Mouse (Mus musculus): ENCODE measurements around the gene Card14. TPM values are rescaled to one million over a fixed set of nuclear protein-coding genes. Genes with fewer than 3 reads are reported as not detected.
A peak's percentile ranks its signal among the peaks of the same experiment; 100 is the strongest.

Card14 gene
- polyA plus RNA-seq, 1 experiment from 2014 or later, result 0.88 TPM

GRCm38 (mm10) chr11:119306762-119307657, 558 bp upstream of the Card14 start:
- Histone ChIP-seq H3K4me3 (no peak overlapping the region), H3K27ac (0 out of 2 replicates have a peak overlapping the region, but pooled peaks have one; percentile 45), H3K9me3 (no peaks in the 10 kb centered on the region), H3K27me3 (peaks cover 27% of the 10 kb centered on the region), H3K36me3 (no peaks in the 10 kb centered on the region), H3K4me2 (replicated peaks) (peak overlapping the region; percentile 38; the same call in 1 of the 2 replicates), H3K9ac (0 out of 2 replicates have a peak overlapping the region, but pooled peaks have one; percentile 43), H3K4me1 (peaks cover 16% of the 10 kb centered on the region)
- WGBS, result 46% methylated on average over 13 of the region's 13 CpGs
- ATAC-seq (ENCODE audit: low FRiP score, low read depth), result no peak

DNA sequence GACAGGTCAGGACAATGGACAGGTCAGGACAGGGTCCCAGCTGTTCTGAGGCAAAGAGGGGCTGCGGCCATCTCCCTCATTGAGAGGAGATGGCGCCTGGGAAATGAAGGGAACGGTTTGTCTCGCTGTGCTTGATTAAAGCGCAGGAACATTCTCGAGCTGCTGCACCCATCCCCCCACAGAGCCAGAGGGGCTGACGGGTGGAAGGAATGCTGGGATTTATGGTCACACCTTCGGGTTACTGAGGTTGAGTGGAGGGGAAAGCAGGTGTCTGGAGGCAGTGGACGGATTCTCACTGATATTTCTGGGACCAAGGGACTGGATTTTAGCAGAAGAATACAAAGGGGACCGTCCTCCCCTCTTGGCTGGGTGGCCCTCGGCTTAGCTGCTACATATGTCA, 348 bp downstream of the Card14 start:
- no peaks in the 10 kb centered on the region for H3K9me3 ChIP-seq
- no peak overlapping the region for H3K4me3 ChIP-seq
- H3K4me1 ChIP-seq, result peaks cover 16% of the 10 kb centered on the region
- ATAC-seq (ENCODE audit: low FRiP score, low read depth), result no peak
- peak overlapping the region; percentile 38 for H3K4me2 ChIP-seq (replicated peaks)
- H3K36me3 ChIP-seq, result no peaks in the 10 kb centered on the region
- WGBS, result 11% methylated on average over 11 of the region's 11 CpGs
- peaks cover 27% of the 10 kb centered on the region for H3K27me3 ChIP-seq
- peak overlapping the region; percentile 43; the same call in 1 of the 2 replicates for H3K9ac ChIP-seq
- peak overlapping the region; percentile 45; the same call in 1 of the 2 replicates for H3K27ac ChIP-seq

- Histone ChIP-seq H3K9me3 (no peaks in the 10 kb centered on the region), H3K27me3 (peaks cover 15% of the 10 kb centered on the region), H3K4me3 (no peak overlapping the region), H3K27ac (no peak overlapping the region), H3K4me1 (peaks cover 16% of the 10 kb centered on the region), H3K36me3 (no peaks in the 10 kb centered on the region), H3K9ac (no peak overlapping the region), H3K4me2 (replicated peaks) (no peak overlapping the region)
- ATAC-seq (ENCODE audit: low FRiP score, low read depth), result no peak
- 16% methylated on average over 10 of the region's 10 CpGs for WGBS
Measured at GRCm38 (mm10) chr11:119310621-119311020, 3.1 kb downstream of the Card14 start.

DNA sequence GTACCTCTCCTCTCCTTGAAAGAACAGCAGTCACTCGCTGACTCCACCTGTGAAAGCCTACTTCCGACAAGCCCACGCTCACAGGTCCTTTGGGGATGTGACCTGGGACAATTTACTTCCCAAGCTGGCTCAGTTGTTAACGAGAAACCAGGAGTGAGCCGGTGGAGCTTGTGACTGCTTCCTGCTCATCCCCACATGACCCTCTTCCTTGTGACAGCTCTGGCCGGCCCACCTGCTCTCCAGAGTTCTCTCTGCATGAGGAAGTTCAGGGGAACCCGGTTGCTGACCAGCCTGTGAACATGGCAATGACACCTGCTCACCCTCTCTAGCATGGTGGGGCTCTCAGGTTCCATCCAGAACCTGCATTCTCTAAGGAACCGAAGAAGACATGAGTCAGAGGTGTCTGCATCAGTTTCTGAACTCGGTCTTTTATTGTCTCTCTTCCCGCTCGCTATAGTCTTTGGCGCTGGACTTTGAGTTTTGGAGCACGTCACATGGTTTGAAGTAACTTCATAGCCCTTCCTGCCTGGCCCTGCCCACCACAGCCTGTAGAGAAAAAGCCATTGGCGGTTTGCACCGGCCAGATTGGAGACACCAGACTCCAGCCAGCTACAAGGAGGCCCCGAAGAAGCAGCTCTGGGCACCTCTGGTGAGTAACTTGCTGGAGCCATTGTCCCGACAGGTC, 6.8 kb downstream of the Card14 start:
- Histone ChIP-seq H3K27me3 (peaks cover 15% of the 10 kb centered on the region), H3K4me2 (replicated peaks) (no peak overlapping the region), H3K27ac (no peak overlapping the region), H3K4me3 (no peak overlapping the region), H3K36me3 (no peaks in the 10 kb centered on the region), H3K4me1 (no peaks in the 10 kb centered on the region), H3K9ac (no peak overlapping the region), H3K9me3 (no peaks in the 10 kb centered on the region)
- ATAC-seq (ENCODE audit: low FRiP score, low read depth), result no peak
- 73% methylated on average over 17 of the region's 17 CpGs for WGBS

GRCm38 (mm10) chr11:119316720-119317119, 9.2 kb downstream of the Card14 start:
- H3K27ac ChIP-seq, result no peak overlapping the region
- H3K27me3 ChIP-seq, result no peaks in the 10 kb centered on the region
- ATAC-seq (ENCODE audit: low FRiP score, low read depth), result no peak
- 82% methylated on average over 4 of the region's 4 CpGs for WGBS
- H3K4me1 ChIP-seq, result no peaks in the 10 kb centered on the region
- H3K36me3 ChIP-seq, result no peaks in the 10 kb centered on the region
- H3K4me3 ChIP-seq, result no peak overlapping the region
- H3K9me3 ChIP-seq, result no peaks in the 10 kb centered on the region
- no peak overlapping the region for H3K4me2 ChIP-seq (replicated peaks)
- H3K9ac ChIP-seq, result no peak overlapping the region; the same call in 1 of the 2 replicates

DNA sequence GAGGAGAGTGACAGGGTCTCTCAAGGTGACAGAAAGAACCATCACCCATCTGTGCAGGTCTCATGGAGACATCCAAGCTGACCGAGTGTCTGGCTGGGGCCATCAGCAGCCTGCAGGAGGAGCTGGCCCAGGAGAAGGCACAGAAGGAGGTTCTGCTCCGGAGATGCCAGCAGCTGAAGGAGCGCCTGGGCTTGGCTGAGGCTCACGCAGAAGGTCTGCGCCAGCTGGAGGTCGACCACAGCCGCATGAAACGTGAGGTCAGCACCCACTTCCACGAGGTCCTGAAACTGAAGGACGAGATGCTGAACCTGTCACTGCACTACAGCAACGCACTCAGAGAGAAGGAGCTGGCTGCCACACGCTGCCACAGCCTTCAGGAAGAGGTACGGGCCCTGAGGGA, 15.0 kb downstream of the Card14 start:
- Histone ChIP-seq H3K4me1 (no peaks in the 10 kb centered on the region), H3K9ac (0 out of 2 replicates have a peak overlapping the region, but pooled peaks have one; percentile 31), H3K27ac (no peak overlapping the region), H3K36me3 (no peaks in the 10 kb centered on the region), H3K9me3 (no peaks in the 10 kb centered on the region; the same call in 1 of the 2 replicates), H3K4me3 (no peak overlapping the region), H3K4me2 (replicated peaks) (no peak overlapping the region), H3K27me3 (peaks cover 9% of the 10 kb centered on the region; the same call in 1 of the 2 replicates)
- ATAC-seq (ENCODE audit: low FRiP score, low read depth), result no peak
- WGBS, result 80% methylated on average over 13 of the region's 13 CpGs

- no peaks in the 10 kb centered on the region; the same call in 1 of the 2 replicates for H3K9me3 ChIP-seq
- H3K4me1 ChIP-seq, result no peaks in the 10 kb centered on the region
- no peak overlapping the region for H3K27ac ChIP-seq
- H3K4me2 ChIP-seq (replicated peaks), result no peak overlapping the region
- peaks cover 9% of the 10 kb centered on the region; the same call in 1 of the 2 replicates for H3K27me3 ChIP-seq
- H3K9ac ChIP-seq, result no peak overlapping the region
- no peak for ATAC-seq (ENCODE audit: low FRiP score, low read depth)
- H3K36me3 ChIP-seq, result no peaks in the 10 kb centered on the region
- 68% methylated on average over 1 of the region's 1 CpGs for WGBS
- no peak overlapping the region for H3K4me3 ChIP-seq
Measured at GRCm38 (mm10) chr11:119325068-119325467, 17.5 kb downstream of the Card14 start.

DNA sequence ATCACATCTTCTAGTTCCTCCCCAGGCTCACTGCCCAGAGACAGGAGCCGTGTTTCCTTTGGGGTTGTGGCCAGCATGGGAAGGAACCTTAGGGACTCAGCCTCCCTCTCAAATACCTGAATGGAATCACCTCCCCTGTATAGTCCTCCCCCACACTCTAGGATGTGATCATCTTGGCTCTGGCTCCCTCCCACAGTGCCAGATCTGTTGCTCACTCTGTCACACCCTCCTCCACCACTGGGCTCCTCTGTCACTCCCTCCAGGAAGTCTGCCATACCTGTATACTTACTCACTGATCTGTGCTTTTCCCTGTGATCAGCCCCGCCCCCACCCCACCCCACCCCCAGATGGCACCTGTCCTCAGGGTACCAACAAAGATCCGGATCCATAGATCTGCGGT, 23.0 kb downstream of the Card14 start:
- Histone ChIP-seq H3K4me1 (no peaks in the 10 kb centered on the region), H3K36me3 (no peaks in the 10 kb centered on the region), H3K27ac (no peak overlapping the region), H3K9me3 (no peaks in the 10 kb centered on the region), H3K4me3 (no peak overlapping the region), H3K9ac (no peak overlapping the region), H3K4me2 (replicated peaks) (no peak overlapping the region), H3K27me3 (peaks cover 12% of the 10 kb centered on the region; the same call in 1 of the 2 replicates)
- 77% methylated on average over 4 of the region's 4 CpGs for WGBS
- ATAC-seq (ENCODE audit: low FRiP score, low read depth), result no peak

DNA sequence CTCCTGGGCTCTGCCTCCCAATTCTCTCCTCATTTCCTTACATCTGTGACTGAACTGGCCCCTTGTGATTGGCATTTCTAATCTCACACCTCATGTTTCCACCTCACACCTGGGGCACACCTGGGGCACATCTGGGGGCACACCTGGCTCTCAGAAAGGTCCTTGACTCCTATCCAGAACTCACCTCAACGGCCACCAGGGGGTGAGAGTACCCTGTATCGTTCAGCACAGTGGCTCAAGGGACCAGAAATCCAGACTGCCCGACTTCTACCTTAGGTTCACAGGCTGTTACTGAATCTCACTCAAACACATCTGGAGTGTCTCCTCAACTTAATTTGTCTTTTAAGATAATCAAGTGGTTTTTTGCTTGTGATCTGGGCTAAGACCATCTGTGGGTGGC, 24.4 kb downstream of the Card14 start:
- H3K4me2 ChIP-seq (replicated peaks), result no peak overlapping the region
- WGBS, result 36% methylated on average over 3 of the region's 3 CpGs

DNA sequence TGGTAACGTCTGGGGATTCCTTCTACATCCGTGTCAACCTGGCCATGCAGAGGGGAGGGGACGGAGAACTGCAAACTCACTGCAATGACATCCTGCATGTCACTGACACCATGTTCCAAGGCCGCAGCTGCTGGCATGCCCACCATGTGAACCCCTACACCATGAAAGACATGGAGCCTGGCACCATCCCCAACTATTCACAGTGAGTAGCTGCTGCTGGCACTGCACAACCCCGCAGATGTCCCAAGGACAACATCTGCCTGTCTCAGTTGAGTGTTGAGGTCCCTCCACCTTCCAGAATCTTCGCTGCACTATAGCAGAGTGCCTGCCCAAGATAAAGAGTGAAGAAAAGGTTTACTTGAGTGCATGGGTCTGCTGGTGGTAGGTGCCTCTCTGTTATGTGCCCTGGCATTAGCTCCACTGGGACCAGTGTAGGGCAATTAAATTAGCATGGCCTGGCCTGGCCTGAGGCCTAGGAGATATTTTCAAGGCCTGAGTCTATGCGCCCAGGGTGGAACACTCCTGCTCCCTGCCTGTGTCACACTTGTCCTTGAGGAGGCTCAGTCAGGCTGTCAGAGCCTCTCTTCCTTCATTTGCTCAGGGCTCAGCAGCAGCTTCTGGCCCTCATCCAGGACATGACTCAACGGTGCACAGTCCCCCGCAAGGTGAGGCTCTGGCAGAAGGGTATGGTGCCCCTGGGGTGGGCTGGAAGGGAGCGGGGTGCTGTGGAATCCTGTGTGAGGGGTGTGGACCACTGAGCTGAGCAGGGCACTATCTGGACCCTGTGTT, 30.9 kb downstream of the Card14 start:
- Histone ChIP-seq H3K27me3 (0 out of 2 replicates have a peak, but pooled peaks cover 6% of the 10 kb centered on the region), H3K4me1 (no peaks in the 10 kb centered on the region), H3K36me3 (no peaks in the 10 kb centered on the region), H3K27ac (no peak overlapping the region), H3K9ac (0 out of 2 replicates have a peak overlapping the region, but pooled peaks have one; percentile 19), H3K4me2 (replicated peaks) (no peak overlapping the region), H3K9me3 (no peaks in the 10 kb centered on the region), H3K4me3 (no peak overlapping the region)
- no peak for ATAC-seq (ENCODE audit: low FRiP score, low read depth)
- WGBS, result 83% methylated on average over 10 of the region's 10 CpGs

More for the DNA sequence above, 24.4 kb downstream of the Card14 start:
- Histone ChIP-seq H3K27me3 (peaks cover 12% of the 10 kb centered on the region; the same call in 1 of the 2 replicates), H3K36me3 (no peaks in the 10 kb centered on the region), H3K4me3 (no peak overlapping the region), H3K9me3 (no peaks in the 10 kb centered on the region), H3K27ac (no peak overlapping the region), H3K9ac (no peak overlapping the region), H3K4me1 (no peaks in the 10 kb centered on the region)
- ATAC-seq (ENCODE audit: low FRiP score, low read depth), result no peak

DNA sequence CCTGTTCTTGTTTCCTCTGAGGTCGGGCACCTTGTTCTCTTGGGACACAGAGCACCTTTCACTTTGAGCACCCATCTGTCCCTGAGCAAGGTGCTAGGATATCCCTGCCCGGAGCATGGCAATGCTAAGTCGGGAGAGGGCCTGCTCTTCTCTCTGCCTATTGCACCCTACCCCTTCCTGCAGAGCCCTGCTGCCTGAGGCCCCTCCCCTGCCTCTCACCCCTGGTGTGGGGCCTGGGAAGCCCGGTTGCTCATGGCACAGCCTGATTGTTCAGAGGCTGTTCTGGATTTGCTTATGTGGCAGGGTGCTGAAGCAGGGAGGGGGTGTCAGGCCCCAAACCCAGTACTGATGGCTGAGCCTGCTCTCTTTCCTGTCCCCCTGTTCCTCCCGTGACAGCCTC, 31.6 kb downstream of the Card14 start:
- Histone ChIP-seq H3K9me3 (no peaks in the 10 kb centered on the region), H3K27me3 (no peaks in the 10 kb centered on the region), H3K4me3 (no peak overlapping the region), H3K4me1 (no peaks in the 10 kb centered on the region), H3K4me2 (replicated peaks) (no peak overlapping the region), H3K36me3 (no peaks in the 10 kb centered on the region), H3K9ac (peak overlapping the region; percentile 19), H3K27ac (no peak overlapping the region)
- no peak for ATAC-seq (ENCODE audit: low FRiP score, low read depth)
- WGBS, result 51% methylated on average over 5 of the region's 5 CpGs

Data from limb, embryonic 13.5 days (tissue).